Mouse (Mus musculus) kidney, postnatal 0 days (tissue): ENCODE measurements around the gene Cdh4. TPM values are rescaled to one million over a fixed set of nuclear protein-coding genes. Genes with fewer than 3 reads are reported as not detected.

Experiments
- ATAC-seq: fragments of 200-750 bp; cut with Nextera tagmentation; replicated peaks from 2 replicates; pipeline ENCODE4 v1.8.0; 2017; ENCODE audit warnings: low read depth, moderate number of reproducible peaks, moderate TSS enrichment, moderate library complexity; ENCODE audit not compliant: low FRiP score
- DNase-seq: peaks from one replicate; pipeline ENCODE4 v3.0.0-alpha.2; 2016; ENCODE audit warnings: low spot score
- H3K27ac ChIP-seq: fragments of 300-500 bp; sonication (generic); 2 replicates; pipeline ENCODE4 v1.5.1; 2014; ENCODE audit warnings: mild to moderate bottlenecking
- H3K27me3 ChIP-seq: fragments of 300-500 bp; sonication (generic); 2 replicates; pipeline ENCODE4 v1.6.1; 2014; ENCODE audit warnings: low read length, mixed read lengths; ENCODE audit not compliant: insufficient read depth
- H3K36me3 ChIP-seq: fragments of 300-500 bp; sonication (generic); 2 replicates; pipeline ENCODE4 v1.6.1; 2014; ENCODE audit warnings: low read length, mixed read lengths; ENCODE audit not compliant: insufficient read depth
- H3K4me1 ChIP-seq: fragments of 300-500 bp; sonication (generic); replicated peaks from 2 replicates; pipeline ENCODE4 v1.6.1; 2014; ENCODE audit warnings: antibody characterized with exemption, low read length, mixed read lengths; ENCODE audit not compliant: insufficient read depth
- H3K4me2 ChIP-seq: fragments of 300-500 bp; sonication (generic); 2 replicates; pipeline ENCODE4 v1.6.1; 2014; ENCODE audit warnings: mild to moderate bottlenecking, low read length, moderate library complexity, mixed read lengths
- H3K4me3 ChIP-seq: fragments of 300-500 bp; sonication (generic); replicated peaks from 2 replicates; pipeline ENCODE4 v1.5.1; 2014; ENCODE audit warnings: low read depth, low read length
- H3K9ac ChIP-seq: fragments of 300-500 bp; sonication (generic); 2 replicates; pipeline ENCODE4 v1.6.1; 2014; ENCODE audit warnings: low read depth, low read length
- H3K9me3 ChIP-seq: fragments of 300-500 bp; sonication (generic); replicated peaks from 2 replicates; pipeline ENCODE4 v1.6.1; 2016; ENCODE audit warnings: low read length, inconsistent platforms, mixed read lengths
- CTCF ChIP-seq: IDR thresholded peaks from 2 replicates; pipeline ENCODE4 v1.5.1; 2016; ENCODE audit warnings: antibody characterized with exemption, low read depth, mild to moderate bottlenecking, moderate library complexity
- WGBS: fragments of 180-500 bp; shearing (Covaris S2); extraction: QIAGEN DNeasy Blood & Tissue Kit; methylation state at CpG from one replicate; pipeline ENCODE4 v1.1.7; 2014; 5-methylcytosine and 5-hydroxymethylcytosine counted together
- polyA plus RNA-seq: library from polyadenylated mRNA; unstranded; fragments of >200 nt; fragmentation: Nextera tagmentation; extraction: Ambion mirVana; gene quantifications from 2 replicates; pipeline ENCODE4 v1.2.1, GENCODE M21; 2015

The Cdh4 gene
- polyA plus RNA-seq, 1 experiment from 2014 or later = 11.5 TPM

DNA sequence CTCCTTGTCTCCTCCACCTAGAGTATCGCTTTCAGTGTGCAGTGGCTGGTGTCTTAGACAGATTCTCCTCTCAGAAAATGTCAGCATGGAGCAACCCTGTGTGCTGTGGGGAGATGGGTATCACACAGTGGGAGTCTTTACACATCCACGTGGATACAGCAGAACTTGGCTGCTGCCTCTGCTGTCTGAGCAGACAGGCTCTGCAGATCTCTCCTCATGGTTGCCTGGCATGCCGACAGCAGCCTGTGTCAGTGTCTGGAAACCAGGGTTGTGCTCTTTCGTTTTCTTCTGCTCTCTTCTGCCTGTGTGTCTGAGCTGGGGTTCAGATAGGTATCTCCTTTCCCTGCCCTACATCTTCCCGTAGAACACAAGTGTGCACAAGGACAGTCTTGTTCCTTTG, 237.6 kb downstream of the Cdh4 start:
- WGBS = 56% methylated on average over 5 of the region's 5 CpGs
- Histone ChIP-seq H3K4me1 (no peaks in the 10 kb centered on the region), H3K27ac (no peak overlapping the region), H3K4me2 (no peak overlapping the region), H3K9ac (no peak overlapping the region), H3K36me3 (no peaks in the 10 kb centered on the region), H3K27me3 (no peaks in the 10 kb centered on the region), H3K4me3 (no peak overlapping the region), H3K9me3 (no peaks in the 10 kb centered on the region)
- no peak for ATAC-seq
- no peak for DNase-seq
- no peak for TF ChIP-seq CTCF

- Histone ChIP-seq H3K4me3 (no peak overlapping the region), H3K9ac (no peak overlapping the region), H3K9me3 (no peaks in the 10 kb centered on the region), H3K36me3 (no peaks in the 10 kb centered on the region), H3K4me1 (no peaks in the 10 kb centered on the region), H3K4me2 (no peak overlapping the region), H3K27ac (no peak overlapping the region), H3K27me3 (no peaks in the 10 kb centered on the region)
- 79% methylated on average over 1 of the region's 1 CpGs for WGBS
- peak; percentile 68 for TF ChIP-seq CTCF
- ATAC-seq (no peak), DNase-seq (no peak)
Observed at GRCm38 (mm10) chr2:179681386-179681785, 239.2 kb downstream of the Cdh4 start.

DNA sequence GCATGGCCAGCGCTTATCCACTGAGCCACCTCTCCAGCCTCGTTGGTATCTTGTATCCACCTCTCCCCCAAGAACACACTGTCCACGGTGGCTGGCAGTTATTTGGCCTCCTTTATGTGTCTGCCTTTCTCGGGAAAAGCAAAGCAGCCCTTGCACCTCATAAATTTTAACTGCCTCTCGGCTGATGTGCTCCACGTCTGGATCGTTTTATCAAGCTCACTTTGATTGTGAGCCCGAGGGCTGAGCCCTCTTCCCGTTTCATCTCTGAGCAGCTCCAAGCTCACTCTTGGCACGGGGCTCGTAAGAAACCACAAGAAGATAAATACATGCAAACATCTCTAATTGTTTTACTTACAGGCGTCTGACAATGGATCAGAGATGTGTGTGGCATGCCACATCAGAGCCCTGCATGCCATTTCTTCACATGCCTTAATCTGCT, 245.0 kb downstream of the Cdh4 start:
- 13% methylated on average over 12 of the region's 12 CpGs for WGBS
- no peak overlapping the region for H3K4me3 ChIP-seq
- H3K4me1 ChIP-seq = no peaks in the 10 kb centered on the region
- H3K36me3 ChIP-seq = no peaks in the 10 kb centered on the region
- DNase-seq = peak; percentile 55
- H3K9ac ChIP-seq = no peak overlapping the region
- no peak for TF ChIP-seq CTCF
- H3K27ac ChIP-seq = no peak overlapping the region
- H3K4me2 ChIP-seq = no peak overlapping the region
- no peaks in the 10 kb centered on the region for H3K27me3 ChIP-seq
- ATAC-seq = no peak
- no peaks in the 10 kb centered on the region for H3K9me3 ChIP-seq

- WGBS = 74% methylated on average over 5 of the region's 5 CpGs
- no peak overlapping the region for H3K27ac ChIP-seq
- ATAC-seq (no peak), DNase-seq (no peak)
- no peaks in the 10 kb centered on the region for H3K9me3 ChIP-seq
- H3K4me3 ChIP-seq = no peak overlapping the region
- TF ChIP-seq CTCF = no peak
- no peaks in the 10 kb centered on the region for H3K27me3 ChIP-seq
- no peaks in the 10 kb centered on the region for H3K4me1 ChIP-seq
- H3K9ac ChIP-seq = no peak overlapping the region
- no peaks in the 10 kb centered on the region for H3K36me3 ChIP-seq
- no peak overlapping the region for H3K4me2 ChIP-seq
Observed at GRCm38 (mm10) chr2:179688976-179689375, 246.7 kb downstream of the Cdh4 start.

DNA sequence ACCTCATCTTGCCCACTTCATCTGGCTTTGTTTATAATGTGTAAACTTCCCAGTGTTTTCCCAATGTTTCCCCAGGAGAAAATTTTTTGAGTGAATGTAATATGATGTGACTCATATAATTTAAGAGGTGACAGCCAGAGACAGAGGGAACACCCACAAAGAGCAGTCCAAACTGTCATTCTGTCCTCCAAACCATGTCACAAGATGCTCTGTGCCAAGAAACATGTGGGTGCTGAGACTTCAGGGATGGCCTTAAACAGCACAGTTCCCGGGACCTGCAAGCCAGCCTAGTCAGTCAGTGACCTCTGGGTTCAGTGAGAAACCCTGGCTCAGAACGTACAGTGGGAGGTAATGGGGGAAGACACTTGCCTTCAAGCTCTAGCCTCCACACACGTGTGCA, 247.5 kb downstream of the Cdh4 start:
- Histone ChIP-seq H3K4me1 (no peaks in the 10 kb centered on the region), H3K36me3 (no peaks in the 10 kb centered on the region), H3K9ac (no peak overlapping the region), H3K27me3 (no peaks in the 10 kb centered on the region), H3K27ac (no peak overlapping the region), H3K4me2 (no peak overlapping the region), H3K4me3 (no peak overlapping the region), H3K9me3 (no peaks in the 10 kb centered on the region)
- ATAC-seq = no peak
- no peak for DNase-seq
- 70% methylated on average over 3 of the region's 3 CpGs for WGBS
- TF ChIP-seq CTCF = no peak

GRCm38 (mm10) chr2:179690571-179690970, 248.3 kb downstream of the Cdh4 start:
- no peak overlapping the region for H3K4me2 ChIP-seq
- H3K9ac ChIP-seq = no peak overlapping the region
- TF ChIP-seq CTCF = no peak
- DNase-seq (no peak), ATAC-seq (no peak)
- H3K27me3 ChIP-seq = no peaks in the 10 kb centered on the region
- H3K4me1 ChIP-seq = no peaks in the 10 kb centered on the region
- H3K9me3 ChIP-seq = no peaks in the 10 kb centered on the region
- WGBS = 48% methylated on average over 7 of the region's 7 CpGs
- H3K36me3 ChIP-seq = no peaks in the 10 kb centered on the region
- no peak overlapping the region for H3K27ac ChIP-seq
- H3K4me3 ChIP-seq = no peak overlapping the region

DNA sequence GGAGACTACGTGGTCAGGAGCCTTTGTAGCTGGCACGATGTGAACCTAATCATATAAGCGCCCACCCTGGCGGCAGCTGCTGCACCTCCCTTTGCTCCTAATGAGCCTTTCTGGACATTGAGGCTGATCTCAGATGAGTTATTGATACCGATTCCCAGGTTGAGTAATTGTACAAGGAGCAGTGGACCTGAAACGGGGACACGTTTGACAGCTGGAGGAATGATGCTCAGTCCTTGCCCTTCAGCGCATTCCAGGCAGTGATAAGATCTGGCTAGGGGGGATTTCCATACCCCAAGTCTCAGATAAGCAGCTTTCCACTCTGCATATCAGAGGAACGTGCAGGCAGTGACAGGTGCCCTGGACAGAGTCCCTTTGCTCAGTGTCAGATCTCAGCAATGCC, 252.7 kb downstream of the Cdh4 start:
- no peaks in the 10 kb centered on the region for H3K36me3 ChIP-seq
- no peak overlapping the region for H3K4me3 ChIP-seq
- no peak overlapping the region for H3K9ac ChIP-seq
- TF ChIP-seq CTCF = no peak
- DNase-seq (no peak), ATAC-seq (no peak)
- WGBS = 54% methylated on average over 9 of the region's 9 CpGs
- H3K9me3 ChIP-seq = no peaks in the 10 kb centered on the region
- H3K27ac ChIP-seq = no peak overlapping the region
- no peak overlapping the region for H3K4me2 ChIP-seq
- no peaks in the 10 kb centered on the region for H3K27me3 ChIP-seq
- no peaks in the 10 kb centered on the region; the same call in 1 of the 2 replicates for H3K4me1 ChIP-seq
